Mouse (Mus musculus): ENCODE data around the gene Paqr3. TPM values are rescaled to one million over a fixed set of nuclear protein-coding genes. Genes with fewer than 3 reads are reported as not detected.

Gene Paqr3
- total RNA-seq (2023): 1 to 10 TPM; 6.2 to 7.0 TPM

GRCm38 (mm10) chr5:97111207-97111910 is at the start of gene Paqr3:
Paqr3 (minus strand) TSS chr5:97111596.

Other genes starting within 250 kb of the Paqr3 start
- 10 to 100 TPM; 29.9 to 30.4 TPM for gene Bmp2k, start 113.9 kb downstream of the Paqr3 start, total RNA-seq (2023)